In genomic region chr13:44732442-44732974, GRCm38 (mm10) we compare ENCODE assay signal across 8 mouse cellular contexts. TPM values are rescaled to one million over a fixed set of nuclear protein-coding genes. Genes with fewer than 3 reads are reported as not detected.
DNase-seq lines count a peak whose midpoint lies in the region; TF ChIP-seq lines count a peak whose summit lies in the region.

No protein-coding gene starts in this region.

- under 1% methylated on average over 7 of the region's 7 CpGs for WGBS in thymus, adult 2 months
- under 1% methylated on average over 7 of the region's 7 CpGs for WGBS in limb, embryonic 10.5 days

- H3K9me3 ChIP-seq in limb, embryonic 10.5 days (replicated peaks): no peaks in the 10 kb centered on the region

- no peak for TF ChIP-seq POLR2A in thymus, adult 2 months (IDR thresholded peaks at IDR 0.05; ENCODE audit: control insufficient read depth, extremely low read depth, insufficient read depth, low read length, poor library complexity)

- no peak overlapping the region for H3K27ac ChIP-seq in thymus, adult 2 months (ENCODE audit: control insufficient read depth, insufficient read depth, low read length)
- H3K27ac ChIP-seq in limb, embryonic 10.5 days: peak overlapping the region; percentile 97

- no peaks in the 10 kb centered on the region for H3K27me3 ChIP-seq in thymus, adult 2 months (ENCODE audit: control insufficient read depth, insufficient read depth, low read length)
- no peaks in the 10 kb centered on the region for H3K27me3 ChIP-seq in limb, embryonic 10.5 days (ENCODE audit: low read depth, poor library complexity, severe bottlenecking)
- H3K27me3 ChIP-seq in splenic B cell, adult 2 months (ENCODE audit: control insufficient read depth, insufficient read depth, low read length, poor library complexity, severe bottlenecking): no peaks in the 10 kb centered on the region

- peak; percentile 42 for DNase-seq in embryo, embryonic 10.5 days (ENCODE audit: low spot score)
- no peak for DNase-seq in embryo, embryonic 9.5 days (ENCODE audit: extremely low spot score)
- DNase-seq in thymus, postnatal 0 days (ENCODE audit: low spot score): peak; percentile 50
- DNase-seq in thymus, adult 2 months: no peak
- DNase-seq in limb, embryonic 10.5 days (ENCODE audit: low spot score): no peak
- peak; percentile 73 for DNase-seq in splenic B cell, adult 2 months (ENCODE audit: low read depth, low spot score)
- no peak for DNase-seq in adrenal gland, postnatal 36 days
- DNase-seq in cerebellum, adult 11 months: no peak

- H3K4me1 ChIP-seq in thymus, adult 2 months (replicated peaks; ENCODE audit: control insufficient read depth, insufficient read depth, low read length): peaks cover 7% of the 10 kb centered on the region
- H3K4me1 ChIP-seq in limb, embryonic 10.5 days: peaks cover 51% of the 10 kb centered on the region

- H3K36me3 ChIP-seq in thymus, adult 2 months (ENCODE audit: control insufficient read depth, insufficient read depth, low read length): no peaks in the 10 kb centered on the region
- H3K36me3 ChIP-seq in limb, embryonic 10.5 days: no peaks in the 10 kb centered on the region
- H3K36me3 ChIP-seq in splenic B cell, adult 2 months (ENCODE audit: control insufficient read depth, insufficient read depth, low read length, poor library complexity, severe bottlenecking): no peaks in the 10 kb centered on the region

- H3K4me3 ChIP-seq in thymus, adult 2 months (ENCODE audit: control insufficient read depth, insufficient read depth, low read length): no peak overlapping the region
- H3K4me3 ChIP-seq in limb, embryonic 10.5 days: peak overlapping the region; percentile 71

- no peak for TF ChIP-seq CTCF in thymus, adult 2 months (IDR thresholded peaks at IDR 0.05; ENCODE audit: borderline replicate concordance, control insufficient read depth, extremely low read depth, insufficient read depth, low read length, poor library complexity)

RNA-seq across cellular contexts. Expression of gene Jarid2, which starts 3.2 kb away (rescaled TPM):
- 20.2 and 20.5 TPM in 2 replicates for polyA plus RNA-seq in thymus, postnatal 0 days (2015; fragmentation: Nextera tagmentation; extraction: Ambion mirVana)
- 23.7 and 24.8 TPM in 2 replicates for polyA plus RNA-seq in thymus, adult 2 months (2012; rRNA removed)
- 48.4 and 56.6 TPM in 2 replicates for polyA plus RNA-seq in limb, embryonic 10.5 days (2016; fragmentation: Nextera tagmentation; extraction: Ambion mirVana)
- total RNA-seq in adrenal gland, postnatal 36 days (2021): 10 to 100 TPM; 35.8 to 40.6 TPM

Comparison
In these comparisons a context has a peak if more than half of its experiments do, and no peak if none do; other contexts are left out.
1. DNase-seq: peak in embryo, embryonic 10.5 days (single experiment), thymus, postnatal 0 days (single experiment) and splenic B cell, adult 2 months (single experiment); none in embryo, embryonic 9.5 days (single experiment), thymus, adult 2 months (single experiment), limb, embryonic 10.5 days (single experiment), adrenal gland, postnatal 36 days (0 of 2) and cerebellum, adult 11 months (single experiment).